16 mouse cellular contexts compared by ENCODE assay signal in the genomic region with DNA sequence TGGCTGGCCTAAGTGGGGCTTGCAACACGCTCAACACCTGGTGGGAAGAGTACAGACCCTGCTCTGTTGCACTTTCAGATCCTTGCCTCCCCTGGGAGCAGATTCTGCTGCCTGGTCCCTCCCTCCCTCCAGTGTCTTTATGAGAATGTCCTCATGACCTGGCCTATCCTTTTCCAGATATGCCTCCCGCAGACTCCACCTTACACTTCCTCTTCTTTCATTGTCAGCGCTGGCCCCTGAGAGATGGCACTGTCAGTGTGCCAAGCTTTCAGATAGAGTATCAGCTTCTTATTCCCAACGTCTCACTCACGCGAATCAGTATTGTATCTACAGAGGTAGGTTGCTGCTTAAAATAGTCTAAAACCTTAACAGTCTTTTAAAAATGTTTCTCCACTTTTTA.
DNase-seq lines count a peak whose midpoint lies in the region; ATAC-seq and TF ChIP-seq lines count a peak whose summit lies in the region.
"Had no signal": no experiment of that assay in that cellular context is flagged by ENCODE, and none has a peak within 500 bp of the region (broad histone marks: within the 10 kb centered on the region; RNA-seq: fewer than 3 reads in every experiment).

No protein-coding gene starts in this region.

- H3K27me3 ChIP-seq in lung, postnatal 0 days (replicated peaks; ENCODE audit: insufficient read depth, low read length) = no peaks in the 10 kb centered on the region
- no peaks in the 10 kb centered on the region for H3K27me3 ChIP-seq in cerebellum, adult 2 months (ENCODE audit: control insufficient read depth, insufficient read depth, low read length)
- H3K27me3 ChIP-seq: limb, embryonic 13.5 days had no signal

- no peak for TF ChIP-seq POLR2A in cerebellum, adult 2 months (IDR thresholded peaks at IDR 0.05; ENCODE audit: borderline replicate concordance, insufficient read depth, low read length)

- H3K4me2 ChIP-seq in lung, postnatal 0 days (replicated peaks; ENCODE audit: low read depth, low read length) = no peak overlapping the region
- H3K4me2 ChIP-seq: limb, embryonic 13.5 days had no signal

- H3K9me3 ChIP-seq in lung, postnatal 0 days (ENCODE audit: low read length) = no peaks in the 10 kb centered on the region
- H3K9me3 ChIP-seq: limb, embryonic 13.5 days had no signal

- ATAC-seq in lung, postnatal 0 days = no peak

- TF ChIP-seq EP300 in lung, postnatal 0 days (IDR thresholded peaks at IDR 0.05) = no peak

- no peak for TF ChIP-seq CTCF in lung, postnatal 0 days (IDR thresholded peaks at IDR 0.05)
- TF ChIP-seq CTCF in cerebellum, adult 2 months (IDR thresholded peaks at IDR 0.05; ENCODE audit: borderline replicate concordance, insufficient read depth, low read depth, low read length) = no peak

- no peak overlapping the region for H3K4me3 ChIP-seq in lung, postnatal 0 days (ENCODE audit: low read depth, low read length)
- no peak overlapping the region for H3K4me3 ChIP-seq in cerebellum, adult 2 months (replicated peaks; ENCODE audit: insufficient read depth, low read depth, low read length)
- H3K4me3 ChIP-seq: gastrocnemius, adult 2 months; limb, embryonic 13.5 days had no signal

- no peak overlapping the region for H3K9ac ChIP-seq in lung, postnatal 0 days (replicated peaks; ENCODE audit: low read depth)
- H3K9ac ChIP-seq: limb, embryonic 13.5 days; liver, embryonic 14.5 days had no signal

- no peaks in the 10 kb centered on the region for H3K36me3 ChIP-seq in lung, postnatal 0 days (ENCODE audit: insufficient read depth, low read length)
- H3K36me3 ChIP-seq: limb, embryonic 13.5 days had no signal

- H3K4me1 ChIP-seq in lung, postnatal 0 days (ENCODE audit: insufficient read depth, low read depth, low read length) = peaks cover 8% of the 10 kb centered on the region; the same call in 1 of the 2 replicates
- H3K4me1 ChIP-seq in cerebellum, adult 2 months (ENCODE audit: control insufficient read depth, insufficient read depth, low read length) = peaks cover 7% of the 10 kb centered on the region; the same call in 1 of the 2 replicates

- H3K27ac ChIP-seq in lung, postnatal 0 days (ENCODE audit: low read length) = no peak overlapping the region
- no peak overlapping the region for H3K27ac ChIP-seq in cerebellum, adult 2 months (ENCODE audit: insufficient read depth, low read length)
- H3K27ac ChIP-seq: hindbrain, postnatal 0 days; kidney, postnatal 0 days; limb, embryonic 13.5 days; liver, embryonic 14.5 days; stomach, postnatal 0 days had no signal

- 68% methylated on average over 6 of the region's 6 CpGs for whole genome bisulfite sequencing in lung, postnatal 0 days
- 71% methylated on average over 6 of the region's 6 CpGs for WGBS in cerebellum, adult 2 months

- DNase-seq in kidney, adult 11 months = peak; percentile 19
- DNase-seq in kidney, adult 18-20 months = no peak
- DNase-seq in lung, adult 18-20 months = peak; percentile 40 to 66
- no peak for DNase-seq in lung, postnatal 0 days (ENCODE audit: low spot score)
- peak; percentile 27 for DNase-seq in kidney, postnatal 14 days
- no peak for DNase-seq in cerebellum, adult 2 months
- no peak for DNase-seq in cerebellum, adult 11-12 months
- DNase-seq: embryo, embryonic 11 days; gastrocnemius, adult 2 months; heart, postnatal 4 days; right cerebral cortex, postnatal 4 days had no signal

Comparison
In these comparisons a context has a peak if more than half of its experiments do, and no peak if none do; other contexts are left out.
1. DNase-seq: peak in kidney, adult 11 months (single experiment), lung, adult 18-20 months (2 of 2) and kidney, postnatal 14 days (single experiment); none in kidney, adult 18-20 months (single experiment), lung, postnatal 0 days (single experiment), cerebellum, adult 2 months (0 of 2) and cerebellum, adult 11-12 months (single experiment).